Comparison of ENCODE assay signal across 8 mouse cellular contexts in the genomic region with DNA sequence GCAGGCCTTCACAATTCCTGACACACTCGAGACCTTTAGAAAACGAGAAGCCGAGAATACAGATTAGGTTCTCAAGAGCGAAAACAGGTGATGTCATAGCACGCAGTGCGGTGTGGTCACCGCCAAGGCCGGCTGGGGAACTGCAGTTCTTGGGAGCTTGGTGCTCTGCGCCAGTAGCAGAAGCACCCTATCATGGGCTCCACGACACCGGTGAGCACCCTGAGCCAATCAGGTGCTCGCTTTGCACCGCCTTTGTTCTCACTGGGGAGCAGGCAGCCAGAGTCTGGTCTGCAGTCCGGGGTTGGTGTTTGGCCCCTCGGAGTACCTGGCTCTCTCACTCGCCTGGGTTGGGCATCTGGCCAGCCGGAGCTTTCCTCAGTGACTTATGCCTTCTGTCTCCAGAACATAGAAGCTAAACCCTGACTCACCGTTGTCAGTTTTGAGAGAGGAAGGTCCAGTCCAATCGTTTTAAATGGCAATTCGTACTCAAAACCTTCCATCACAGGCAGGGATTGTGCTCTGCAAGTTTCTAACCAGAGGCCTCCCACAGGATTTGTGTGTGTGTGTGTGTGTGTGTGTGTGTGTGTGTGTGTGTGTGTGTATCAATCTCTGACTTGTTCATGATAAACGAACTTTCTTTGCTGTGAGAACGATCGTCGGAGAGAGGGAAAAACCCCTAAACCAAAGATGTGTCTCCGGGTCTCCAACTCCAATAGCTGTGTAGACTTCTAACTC. TPM values are rescaled to one million over a fixed set of nuclear protein-coding genes. Genes with fewer than 3 reads are reported as not detected.
DNase-seq lines count a peak whose midpoint lies in the region; ATAC-seq lines count a peak whose summit lies in the region.

A gene (plus strand): TSS at position 82 of the 735 bp plus-strand sequence.

- peaks cover 4% of the 10 kb centered on the region; the same call in 1 of the 2 replicates for H3K4me1 ChIP-seq in midbrain, embryonic 11.5 days (ENCODE audit: control insufficient read depth, insufficient read depth, low read length)

- peak; percentile 85 for DNase-seq in adrenal gland, adult 8-10 months
- peak; percentile 77 for DNase-seq in embryo, embryonic 9.5 days (ENCODE audit: extremely low spot score)
- DNase-seq in heart, adult 11 months, result peak; percentile 98
- peak; percentile 85 for DNase-seq in kidney, adult 11 months
- DNase-seq in left cerebral cortex, postnatal 4 days, result peak; percentile 77
- DNase-seq in midbrain, embryonic 11.5 days (ENCODE audit: low spot score, missing footprints), result peak; percentile 95
- peak; percentile 61 for DNase-seq in right cerebral cortex, postnatal 4 days
- peak; percentile 75 for DNase-seq in yolk sac, embryonic 10.5 days (ENCODE audit: low spot score)

- WGBS in midbrain, embryonic 11.5 days, result 5% methylated on average over 25 of the region's 25 CpGs

- intact Hi-C loops in left cerebral cortex, postnatal 4 days (cut with DNase I), result loop anchor here (5.0 kb wide), 1 partner anchor 378 kb away; no protein-coding TSS in a partner anchor

- peak within 1 kb of the TSS; percentile 76 for H3K27ac ChIP-seq in midbrain, embryonic 11.5 days (ENCODE audit: low read depth, low read length)

- peak within 1 kb of the TSS; percentile 28 for H3K4me3 ChIP-seq in midbrain, embryonic 11.5 days (ENCODE audit: low read depth, low read length)

- peak within 1 kb of the TSS; percentile 56 for H3K4me2 ChIP-seq in midbrain, embryonic 11.5 days

- no peaks in the 10 kb centered on the region for H3K36me3 ChIP-seq in midbrain, embryonic 11.5 days (ENCODE audit: control insufficient read depth, insufficient read depth, low read length)

- H3K9me3 ChIP-seq in midbrain, embryonic 11.5 days (ENCODE audit: control insufficient read depth, low read length), result no peaks in the 10 kb centered on the region

- peak; percentile 41 for ATAC-seq in midbrain, embryonic 11.5 days (ENCODE audit: low FRiP score)

- H3K9ac ChIP-seq in midbrain, embryonic 11.5 days (ENCODE audit: low read length), result peak within 1 kb of the TSS; percentile 62

- H3K27me3 ChIP-seq in midbrain, embryonic 11.5 days (ENCODE audit: control insufficient read depth, insufficient read depth, low read length), result no peaks in the 10 kb centered on the region

RNA-seq across cellular contexts. Expression of the gene that starts here (rescaled TPM):
- total RNA-seq in adrenal gland, adult 8-10 months (2022), result 10 to 100 TPM; 90.4 to 92.4 (median 91.1) TPM
- total RNA-seq in left cerebral cortex, postnatal 4 days (2021), result 10 to 100 TPM; 70.1 to 73.3 TPM
- 15.9 and 18.7 TPM in 2 replicates for polyA plus RNA-seq in midbrain, embryonic 11.5 days (2014; fragmentation: Nextera tagmentation; extraction: Ambion mirVana)

Comparison
In these comparisons a context has a peak if more than half of its experiments do, and no peak if none do; other contexts are left out.
1. Peak in every context shown above with its lines: DNase-seq, ATAC-seq, H3K4me3 ChIP-seq and H3K27ac ChIP-seq.